Mouse (Mus musculus): ENCODE data around the gene Islr.

- TF ChIP-seq CTCF (IDR thresholded peaks at IDR 0.05 in 2 of 3, conservative IDR thresholded peaks at IDR 0.05 in 1 of 3; ENCODE audit: control insufficient read depth in 1 of 3, insufficient read depth in 1 of 3, low read depth in 2 of 3, low read length in 3 of 3, poor library complexity in 1 of 3, severe bottlenecking in 1 of 3) (no peak), POLR2A (IDR thresholded peaks at IDR 0.05; ENCODE audit: control insufficient read depth in 1 of 2, insufficient read depth in 1 of 2, low read depth in 1 of 2, low read length in 2 of 2, poor library complexity in 1 of 2) (no peak), ZNF384 (IDR thresholded peaks at IDR 0.05; ENCODE audit: low read depth, low read length) (no peak), POLR2AphosphoS2 (IDR thresholded peaks at IDR 0.05; ENCODE audit: low read length) (no peak), TCF12 (IDR thresholded peaks at IDR 0.05; ENCODE audit: low read depth, low read length) (no peak), RAD21 (IDR thresholded peaks at IDR 0.05; ENCODE audit: low read depth, low read length) (no peak), GATA1 (IDR thresholded peaks at IDR 0.05; ENCODE audit: low read depth, low read length) (no peak), CHD2 (IDR thresholded peaks at IDR 0.05; ENCODE audit: low read length) (no peak), SIN3A (IDR thresholded peaks at IDR 0.05; ENCODE audit: low read length) (no peak), ZC3H11A (IDR thresholded peaks at IDR 0.05; ENCODE audit: low read depth, low read length) (no peak)
Measured at GRCm38 (mm10) chr9:58163146-58163545, 41.0 kb downstream of the Islr start.

Measured in MEL (cell line).